Mouse (Mus musculus) E14TG2a.4 (cell line): ENCODE measurements around the gene Npsr1.

Source experiments
- H3K27me3 ChIP-seq: 2 replicates; pipeline ENCODE4 v1.6.1; 2014; ENCODE audit warnings: low read length, control low read depth; ENCODE audit not compliant: insufficient read depth
- H3K36me3 ChIP-seq: 2 replicates; pipeline ENCODE4 v1.6.1; 2014; ENCODE audit warnings: low read length, control low read depth; ENCODE audit not compliant: insufficient read depth
- H3K4me1 ChIP-seq: replicated peaks from 2 replicates; pipeline ENCODE4 v1.6.1; 2014; ENCODE audit warnings: low read depth, low read length, control low read depth
- H3K4me3 ChIP-seq: replicated peaks from 2 replicates; pipeline ENCODE4 v1.5.1; 2014; ENCODE audit warnings: mild to moderate bottlenecking, low read length
- H3K9me3 ChIP-seq: 2 replicates; pipeline ENCODE4 v1.6.1; 2014; ENCODE audit warnings: low read length, control low read depth
- CTCF ChIP-seq: conservative IDR thresholded peaks from 2 replicates; pipeline ENCODE4 v1.5.1; 2014; ENCODE audit warnings: low read length
- NANOG ChIP-seq: IDR thresholded peaks from 2 replicates; pipeline ENCODE4 v1.6.1; 2014; ENCODE audit warnings: borderline replicate concordance, low read length, mixed read lengths
- POU5F1 ChIP-seq: IDR thresholded peaks from 2 replicates; pipeline ENCODE4 v1.6.1; 2014; ENCODE audit warnings: low read length, borderline replicate concordance

The Npsr1 gene

DNA sequence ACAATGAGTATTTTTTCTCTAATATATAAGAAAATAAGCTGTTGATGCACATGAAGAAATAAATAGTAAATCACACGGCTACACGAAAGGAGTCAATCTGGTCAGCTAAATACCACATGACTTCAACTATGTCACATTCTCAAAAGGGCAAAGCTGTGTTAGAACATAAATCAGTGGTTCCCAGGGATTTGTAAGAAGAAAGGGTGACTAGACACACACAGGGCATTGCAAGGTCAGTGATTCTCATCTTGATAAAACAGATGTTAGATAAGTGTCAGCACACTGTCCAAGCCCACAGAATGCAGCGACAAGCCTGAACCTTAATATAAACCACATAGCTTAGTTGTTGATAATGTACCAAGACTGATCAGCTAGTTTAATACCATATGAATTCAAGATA is 184.8 kb downstream of the Npsr1 start:
- Histone ChIP-seq H3K9me3 (no peaks in the 10 kb centered on the region), H3K4me1 (peaks cover 14% of the 10 kb centered on the region), H3K4me3 (no peak overlapping the region), H3K36me3 (no peaks in the 10 kb centered on the region), H3K27me3 (no peaks in the 10 kb centered on the region)
- TF ChIP-seq NANOG (no peak), POU5F1 (no peak), CTCF (no peak)

DNA sequence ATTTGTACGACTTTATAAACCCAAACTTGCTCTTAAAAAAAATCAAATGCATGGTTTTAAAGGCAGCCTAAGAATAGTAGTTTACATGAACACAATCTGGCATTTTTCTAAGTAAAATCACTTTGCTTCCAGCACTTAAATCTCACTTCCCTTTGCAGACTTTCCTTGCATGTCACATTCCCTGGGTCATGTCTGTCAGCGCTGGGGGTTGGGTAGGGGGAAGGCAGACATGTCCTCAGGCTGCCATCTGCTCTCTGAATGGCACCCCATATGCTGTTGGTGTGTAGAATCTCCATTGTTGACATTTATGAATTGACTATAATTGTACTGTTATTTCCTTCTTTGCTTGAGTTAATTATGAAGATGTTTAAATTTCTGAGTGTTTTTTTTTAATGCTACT is 185.3 kb downstream of the Npsr1 start:
- Histone ChIP-seq H3K36me3 (no peaks in the 10 kb centered on the region), H3K27me3 (no peaks in the 10 kb centered on the region), H3K9me3 (no peaks in the 10 kb centered on the region), H3K4me3 (no peak overlapping the region), H3K4me1 (peaks cover 14% of the 10 kb centered on the region)
- TF ChIP-seq POU5F1 (no peak), NANOG (no peak), CTCF (no peak)

DNA sequence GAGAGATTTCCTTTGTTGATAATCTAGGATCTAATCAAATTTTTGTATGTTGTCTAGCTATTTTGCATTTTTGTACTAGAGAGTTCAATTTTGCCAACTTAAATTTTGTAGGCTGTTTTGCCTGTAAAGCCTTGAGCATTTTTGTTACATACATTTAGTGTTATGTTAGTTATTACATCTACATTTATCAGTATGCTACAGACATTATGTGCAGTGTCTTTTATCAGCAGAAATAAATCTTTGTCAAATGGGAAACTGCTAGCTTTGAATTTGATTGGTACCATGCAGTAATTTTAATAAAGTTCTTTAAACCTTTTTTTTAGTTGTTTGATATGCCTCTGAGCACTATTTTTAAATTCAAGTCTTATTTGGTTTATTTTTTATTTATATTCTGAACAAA is 185.7 kb downstream of the Npsr1 start:
- TF ChIP-seq POU5F1 (no peak), CTCF (no peak)
- H3K4me3 ChIP-seq = no peak overlapping the region
- H3K4me1 ChIP-seq = peaks cover 14% of the 10 kb centered on the region
- no peaks in the 10 kb centered on the region for H3K9me3 ChIP-seq
- H3K27me3 ChIP-seq = peaks cover under 1% of the 10 kb centered on the region; the same call in 1 of the 2 replicates
- no peaks in the 10 kb centered on the region for H3K36me3 ChIP-seq

DNA sequence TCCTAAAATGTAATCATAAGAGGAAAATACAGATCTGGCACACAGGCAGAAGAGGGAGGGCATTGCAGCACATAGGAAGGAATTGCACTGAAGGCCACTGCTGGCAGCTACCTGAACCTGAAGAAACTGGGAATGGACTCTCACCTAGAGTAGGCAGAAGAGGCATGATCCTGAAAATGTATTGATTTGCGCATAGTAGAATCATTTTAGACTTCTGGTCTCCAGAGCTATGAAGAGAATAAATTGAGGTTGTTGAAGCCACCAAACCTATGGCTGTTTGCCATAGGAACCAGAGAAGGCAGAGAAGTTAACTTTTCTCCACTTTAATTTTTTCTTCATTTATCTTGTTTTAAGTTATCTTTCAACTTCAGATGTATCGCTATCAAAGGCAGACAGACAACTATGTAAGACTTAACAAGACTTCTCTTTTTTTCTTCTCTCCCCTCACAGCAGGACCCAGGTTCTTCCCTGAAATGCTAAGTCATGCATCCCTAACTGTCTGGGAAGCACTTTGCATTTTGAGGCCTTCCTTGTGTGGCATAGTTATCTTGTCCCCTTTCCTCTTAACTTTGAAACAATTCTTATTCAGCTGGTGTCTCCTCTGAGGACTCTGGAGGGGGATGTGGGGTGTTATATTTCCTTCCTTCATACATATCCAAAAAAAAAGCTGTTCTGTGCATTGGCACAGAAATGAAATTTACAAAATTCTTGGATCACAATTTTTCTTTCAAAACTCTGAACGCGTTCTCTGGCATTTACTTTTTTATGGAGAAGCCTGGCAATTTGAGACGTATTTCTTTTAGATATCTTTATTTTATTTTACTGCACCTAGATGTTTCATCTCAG is 186.7 kb downstream of the Npsr1 start:
- Histone ChIP-seq H3K4me1 (peaks cover 14% of the 10 kb centered on the region), H3K9me3 (no peaks in the 10 kb centered on the region), H3K27me3 (peaks cover 4% of the 10 kb centered on the region; the same call in 1 of the 2 replicates), H3K4me3 (no peak overlapping the region), H3K36me3 (no peaks in the 10 kb centered on the region)
- no peak for TF ChIP-seq POU5F1
- no peak for TF ChIP-seq CTCF
- TF ChIP-seq NANOG = no peak

DNA sequence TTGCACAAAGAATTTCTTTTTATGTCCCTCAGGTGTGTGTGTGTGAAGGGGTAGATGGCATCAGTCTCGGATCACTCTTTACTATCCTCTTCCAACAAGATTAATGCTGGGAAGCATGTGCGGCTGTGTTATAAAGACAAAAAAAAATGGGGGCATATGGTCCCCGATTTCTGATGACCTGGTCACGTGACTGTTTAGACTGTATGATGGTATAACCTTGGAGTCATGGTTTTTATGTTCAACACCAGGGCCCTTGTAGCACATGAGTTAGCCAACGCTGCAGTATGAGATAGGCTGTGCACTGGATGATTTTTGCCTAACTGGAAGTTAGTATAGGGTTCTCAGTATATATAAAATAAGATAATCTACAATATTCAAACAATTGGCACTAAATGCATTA is 187.6 kb downstream of the Npsr1 start:
- Histone ChIP-seq H3K4me3 (no peak overlapping the region), H3K4me1 (peaks cover 15% of the 10 kb centered on the region), H3K9me3 (no peaks in the 10 kb centered on the region), H3K27me3 (peaks cover 4% of the 10 kb centered on the region; the same call in 1 of the 2 replicates), H3K36me3 (no peaks in the 10 kb centered on the region)
- TF ChIP-seq POU5F1 (no peak), CTCF (no peak), NANOG (no peak)

DNA sequence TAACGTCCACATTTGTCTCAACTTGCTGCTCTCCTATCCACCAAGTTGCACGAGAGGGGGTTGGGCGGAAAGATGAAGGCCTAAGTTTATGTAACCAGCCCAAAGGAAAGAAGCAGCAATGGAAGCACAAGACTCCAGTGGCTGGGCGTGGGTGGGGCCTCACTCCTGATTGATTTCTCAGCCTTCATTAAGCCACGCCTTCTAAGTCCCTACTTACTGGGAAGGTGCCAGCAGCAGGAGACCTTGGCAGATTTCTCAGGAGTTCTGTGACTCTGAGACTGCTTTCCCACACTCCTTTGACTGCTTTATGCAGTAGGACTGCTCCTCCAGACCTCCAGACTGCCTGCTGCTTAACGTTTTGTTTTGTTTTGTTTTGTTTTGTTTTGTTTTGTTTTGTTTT is 193.6 kb downstream of the Npsr1 start:
- H3K27me3 ChIP-seq = peaks cover 4% of the 10 kb centered on the region; the same call in 1 of the 2 replicates
- no peaks in the 10 kb centered on the region for H3K9me3 ChIP-seq
- no peaks in the 10 kb centered on the region for H3K36me3 ChIP-seq
- no peak for TF ChIP-seq CTCF
- TF ChIP-seq NANOG = no peak
- TF ChIP-seq POU5F1 = no peak
- H3K4me3 ChIP-seq = no peak overlapping the region
- peaks cover 20% of the 10 kb centered on the region for H3K4me1 ChIP-seq

DNA sequence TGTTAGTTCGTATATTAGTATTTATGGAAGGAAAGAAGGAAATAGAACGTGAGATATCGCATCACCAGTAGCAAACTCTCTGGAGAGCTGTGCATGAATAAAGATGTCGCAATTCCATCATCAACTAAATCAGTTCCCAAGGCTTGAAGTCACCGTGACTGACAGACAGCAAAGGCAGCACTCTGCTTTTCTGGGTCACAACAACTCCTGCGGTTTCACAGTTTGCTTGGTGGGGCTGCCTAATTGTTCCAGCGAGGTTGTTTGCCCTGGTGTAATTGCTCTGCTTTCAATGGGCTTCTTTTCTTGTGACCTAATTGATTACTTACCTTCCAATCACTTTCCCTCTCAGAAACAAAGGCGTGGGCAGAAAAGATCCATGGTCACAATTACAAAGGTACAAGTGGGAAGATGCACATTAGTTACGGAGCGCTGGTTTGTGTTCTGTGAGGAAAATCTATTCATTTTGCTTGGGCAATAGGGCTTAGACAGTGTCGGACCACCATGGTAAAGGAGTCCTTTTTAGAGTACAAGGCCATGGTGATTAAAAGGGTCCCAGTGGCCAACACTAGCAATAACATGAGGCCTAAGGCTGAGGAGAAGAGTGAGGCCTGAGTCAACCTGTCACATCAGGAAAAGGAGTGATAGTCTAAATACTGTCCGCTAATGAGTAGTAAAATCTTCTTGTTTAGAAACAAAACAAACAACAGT is 195.6 kb downstream of the Npsr1 start:
- H3K9me3 ChIP-seq = no peaks in the 10 kb centered on the region
- no peak overlapping the region for H3K4me3 ChIP-seq
- peaks cover 4% of the 10 kb centered on the region; the same call in 1 of the 2 replicates for H3K27me3 ChIP-seq
- no peaks in the 10 kb centered on the region for H3K36me3 ChIP-seq
- TF ChIP-seq POU5F1 = no peak
- no peak for TF ChIP-seq CTCF
- no peak; the same call in 1 of the 2 replicates for TF ChIP-seq NANOG
- H3K4me1 ChIP-seq = peaks cover 20% of the 10 kb centered on the region

DNA sequence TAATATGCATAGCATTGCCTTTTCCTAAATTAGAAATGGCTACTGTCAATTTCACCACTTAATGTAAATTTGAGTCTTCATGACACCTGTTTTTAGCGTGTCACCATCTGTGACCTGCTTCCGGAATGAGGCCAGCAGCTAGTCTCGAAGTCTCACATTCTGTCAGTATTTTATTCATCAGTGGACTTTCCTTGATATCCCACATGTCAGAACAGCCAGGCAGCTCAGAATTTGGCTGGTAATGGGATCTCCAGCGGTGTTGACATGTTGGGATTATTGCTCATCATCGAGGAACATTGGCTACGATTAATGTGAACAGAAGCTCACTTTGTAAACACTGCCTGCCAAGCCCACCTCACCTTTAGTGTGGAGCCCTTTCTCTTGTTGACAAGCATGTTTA is 205.1 kb downstream of the Npsr1 start:
- Histone ChIP-seq H3K36me3 (no peaks in the 10 kb centered on the region), H3K4me1 (no peaks in the 10 kb centered on the region), H3K9me3 (no peaks in the 10 kb centered on the region), H3K4me3 (no peak overlapping the region), H3K27me3 (no peaks in the 10 kb centered on the region; the same call in 1 of the 2 replicates)
- TF ChIP-seq NANOG (no peak), CTCF (no peak), POU5F1 (no peak)

DNA sequence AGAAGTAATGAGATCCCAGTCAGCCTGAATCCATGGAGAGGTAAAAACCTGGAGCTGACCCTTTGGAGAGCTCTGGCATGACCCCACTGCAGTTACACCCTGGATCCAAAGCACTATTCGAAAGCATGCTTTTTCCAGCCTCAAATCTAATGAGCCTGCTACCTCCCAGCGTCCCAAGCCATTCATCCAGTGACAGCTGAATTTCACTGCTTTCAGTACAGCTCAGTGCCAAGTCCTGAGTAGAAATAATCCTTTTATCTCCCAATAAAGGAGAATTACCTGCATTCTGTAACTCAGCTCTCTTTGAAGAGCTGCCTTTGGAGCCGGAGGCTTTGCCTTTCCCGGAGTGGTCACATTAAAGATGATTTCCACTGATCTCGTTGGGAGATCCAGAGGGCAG is 209.2 kb downstream of the Npsr1 start:
- no peaks in the 10 kb centered on the region for H3K4me1 ChIP-seq
- TF ChIP-seq CTCF (no peak), NANOG (no peak), POU5F1 (no peak)

More for the DNA sequence above, 209.2 kb downstream of the Npsr1 start:
- no peaks in the 10 kb centered on the region for H3K36me3 ChIP-seq
- H3K4me3 ChIP-seq = no peak overlapping the region
- H3K27me3 ChIP-seq = no peaks in the 10 kb centered on the region; the same call in 1 of the 2 replicates
- H3K9me3 ChIP-seq = peaks cover 16% of the 10 kb centered on the region
